Mouse (Mus musculus): ENCODE results near the gene Med27.

Gene Med27

GRCm38 (mm10) chr2:29572811-29573427, 226.3 kb downstream of the Med27 start:
- DNase-seq: no peak

- no peak for DNase-seq
Observed at GRCm38 (mm10) chr2:29573591-29573990, 227.0 kb downstream of the Med27 start.

- DNase-seq: no peak
Observed at GRCm38 (mm10) chr2:29574187-29574586, 227.6 kb downstream of the Med27 start.

All from right cerebral cortex, postnatal 14 days (tissue).